Mouse (Mus musculus) naive thymus-derived CD4-positive, alpha-beta T cell, adult 5 months (primary cell): Measurements from ENCODE around the gene Dhx30. TPM values are rescaled to one million over a fixed set of nuclear protein-coding genes. Genes with fewer than 3 reads are reported as not detected.

ENCODE experiments used
- polyA plus RNA-seq: library from polyadenylated mRNA; unstranded; fragments of 100-300 nt; shearing (Covaris generic); gene quantifications from one replicate; pipeline ENCODE4 v1.2.1, GENCODE M21; 2017

Gene Dhx30
- polyA plus RNA-seq = 148 TPM

GRCm38 (mm10) chr9:110117779-110118139 lies at the start of gene Dhx30:
Gene Dhx30 (minus strand): TSS chr9:110117830.

DNA sequence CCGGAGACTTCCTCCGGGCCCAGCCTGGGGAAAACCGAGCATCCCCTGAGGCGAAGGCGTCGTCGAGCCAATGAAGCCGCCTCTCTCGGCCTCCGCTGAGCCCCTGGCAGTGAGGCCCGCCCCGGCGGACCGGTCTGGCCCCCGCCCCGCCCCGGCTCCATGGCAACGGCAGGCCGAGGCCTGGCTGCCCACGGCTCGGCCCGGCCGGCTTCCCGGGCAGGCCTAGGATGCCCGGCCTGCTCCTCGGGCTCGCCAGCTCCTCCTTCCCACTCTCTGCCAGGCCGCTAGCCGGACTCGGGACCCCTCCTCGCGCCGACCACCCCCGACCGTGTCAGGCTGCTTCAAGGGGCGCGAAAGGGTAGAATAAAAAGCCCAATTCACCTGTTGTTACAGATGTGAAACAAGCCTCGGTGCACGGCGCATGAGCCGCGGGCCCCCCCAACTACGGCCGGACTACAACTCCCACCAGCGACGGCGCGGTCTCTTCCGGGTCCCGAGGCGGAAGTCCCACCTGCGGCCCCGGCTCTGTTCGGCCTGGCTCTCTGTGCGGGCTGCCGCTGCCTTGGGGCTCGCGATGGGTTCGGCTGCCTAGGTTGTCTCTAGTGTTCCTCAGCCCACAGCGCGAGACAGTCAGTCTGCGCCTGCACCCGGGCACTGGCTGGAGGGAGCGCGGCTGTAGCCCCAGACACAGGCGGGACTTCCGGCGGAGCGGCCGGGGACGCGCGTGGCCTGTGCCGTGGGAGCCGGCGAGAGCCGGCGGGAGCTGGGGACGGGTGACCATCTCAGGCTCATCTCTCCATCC lies 452 bp downstream of the Dhx30 start, which contains the start of gene Smarcc1:
TSS of gene Smarcc1 (plus strand) at position 732 of the 802 bp plus-strand sequence.

Other genes with a start within 250 kb of the Dhx30 start
- gene Cdc25a, start 242.3 kb downstream of the Dhx30 start, polyA plus RNA-seq = 14.2 TPM
- 70.5 TPM for gene Map4, start 186.4 kb downstream of the Dhx30 start, polyA plus RNA-seq
- gene Smarcc1, start 122 bp downstream of the Dhx30 start, polyA plus RNA-seq = 43.2 TPM
- not detected for gene Cspg5, start 126.0 kb upstream of the Dhx30 start, polyA plus RNA-seq
- 9.1 TPM for gene Elp6, start 187.3 kb upstream of the Dhx30 start, polyA plus RNA-seq
- 70.8 TPM for gene Scap, start 215.5 kb upstream of the Dhx30 start, polyA plus RNA-seq